Mouse (Mus musculus) activated CD4-positive, CD25-positive, alpha-beta regulatory T cell, adult 9 weeks (primary cell): ENCODE measurements around the gene Entpd7. TPM values are rescaled to one million over a fixed set of nuclear protein-coding genes. Genes with fewer than 3 reads are reported as not detected.

ENCODE experiments used
- polyA plus RNA-seq: library from polyadenylated mRNA; unstranded; fragments of 100-300 nt; shearing (Covaris generic); gene quantifications from one replicate; pipeline ENCODE4 v1.2.1, GENCODE M21; 2017

Gene Entpd7
- polyA plus RNA-seq = 5.1 TPM

GRCm38 (mm10) chr19:43689419-43690246 is at the start of gene Entpd7:
Entpd7 (plus strand) TSS chr19:43689672.

GRCm38 (mm10) chr19:43674730-43675524 is 14.5 kb upstream of the Entpd7 start, which contains the start of gene Slc25a28:
Slc25a28 (minus strand) TSS chr19:43674881.

GRCm38 (mm10) chr19:43752489-43753225 is 63.2 kb downstream of the Entpd7 start, which contains the start of the genes Cutc and Cox15:
Cutc (plus strand) TSS chr19:43752996.
Cox15 (minus strand) TSS chr19:43753000.

GRCm38 (mm10) chr19:43781980-43782379 is 92.5 kb downstream of the Entpd7 start, which contains the start of gene Abcc2:
Abcc2 (plus strand) TSS chr19:43782192.

Other genes starting within 250 kb of the Entpd7 start
- gene Cnnm1, start 249.2 kb upstream of the Entpd7 start, polyA plus RNA-seq = not detected
- gene Got1, start 165.1 kb upstream of the Entpd7 start, polyA plus RNA-seq = 55.5 TPM
- not detected for gene Nkx2-3, start 77.3 kb upstream of the Entpd7 start, polyA plus RNA-seq
- gene Slc25a28, start 14.8 kb upstream of the Entpd7 start, polyA plus RNA-seq = 5.1 TPM
- gene Cutc, start 63.3 kb downstream of the Entpd7 start, polyA plus RNA-seq = 13.1 TPM
- gene Cox15, start 63.3 kb downstream of the Entpd7 start, polyA plus RNA-seq = 38.1 TPM
- gene Abcc2, start 92.5 kb downstream of the Entpd7 start, polyA plus RNA-seq = not detected